Mouse (Mus musculus) splenic B cell, adult 2 months (primary cell): Measurements from ENCODE around the gene Efcab12.

Experiments used
- DNase-seq: peaks from one replicate; pipeline ENCODE4 v3.0.0-alpha.2; 2011; ENCODE audit warnings: low read depth, low spot score
- H3K27me3 ChIP-seq: 2 replicates; pipeline ENCODE4 v1.6.1; 2012; ENCODE audit warnings: mild to moderate bottlenecking, low read length, moderate library complexity, mixed read lengths; ENCODE audit not compliant: control insufficient read depth, poor library complexity, insufficient read depth, severe bottlenecking
- H3K36me3 ChIP-seq: 2 replicates; pipeline ENCODE4 v1.6.1; 2012; ENCODE audit warnings: mild to moderate bottlenecking, low read length, moderate library complexity, mixed read lengths; ENCODE audit not compliant: control insufficient read depth, poor library complexity, insufficient read depth, severe bottlenecking

The Efcab12 gene

GRCm38 (mm10) chr6:115782781-115783180 lies 55.4 kb downstream of the Efcab12 start:
- Histone ChIP-seq H3K27me3 (no peaks in the 10 kb centered on the region), H3K36me3 (no peaks in the 10 kb centered on the region; the same call in 1 of the 2 replicates)

GRCm38 (mm10) chr6:115776363-115776762 lies 61.8 kb downstream of the Efcab12 start:
- DNase-seq, result no peak
- no peaks in the 10 kb centered on the region for H3K36me3 ChIP-seq
- H3K27me3 ChIP-seq, result no peaks in the 10 kb centered on the region

More at GRCm38 (mm10) chr6:115782781-115783180, 55.4 kb downstream of the Efcab12 start:
- DNase-seq, result no peak

GRCm38 (mm10) chr6:115775838-115776237 lies 62.4 kb downstream of the Efcab12 start:
- no peak for DNase-seq
- Histone ChIP-seq H3K27me3 (no peaks in the 10 kb centered on the region), H3K36me3 (no peaks in the 10 kb centered on the region)

GRCm38 (mm10) chr6:115774501-115774921 lies 63.7 kb downstream of the Efcab12 start, which contains the start of gene Cand2:
Gene Cand2, plus strand, starts transcription at chr6:115774538.
- Histone ChIP-seq H3K27me3 (no peaks in the 10 kb centered on the region), H3K36me3 (no peaks in the 10 kb centered on the region)
- peak; percentile 65 for DNase-seq

- Histone ChIP-seq H3K36me3 (no peaks in the 10 kb centered on the region), H3K27me3 (no peaks in the 10 kb centered on the region)
- peak; percentile 35 for DNase-seq
Measured at GRCm38 (mm10) chr6:115773966-115774413, 64.2 kb downstream of the Efcab12 start.

- no peaks in the 10 kb centered on the region for H3K36me3 ChIP-seq
- peak; percentile 59 for DNase-seq
- no peaks in the 10 kb centered on the region for H3K27me3 ChIP-seq
Measured at GRCm38 (mm10) chr6:115772604-115773003, 65.6 kb downstream of the Efcab12 start.

GRCm38 (mm10) chr6:115772201-115772600 lies 66.0 kb downstream of the Efcab12 start:
- peak; percentile 28 for DNase-seq
- H3K27me3 ChIP-seq, result no peaks in the 10 kb centered on the region

GRCm38 (mm10) chr6:115770852-115771251 lies 67.4 kb downstream of the Efcab12 start:
- no peak for DNase-seq
- Histone ChIP-seq H3K36me3 (no peaks in the 10 kb centered on the region), H3K27me3 (no peaks in the 10 kb centered on the region)

More at GRCm38 (mm10) chr6:115772201-115772600, 66.0 kb downstream of the Efcab12 start:
- H3K36me3 ChIP-seq, result no peaks in the 10 kb centered on the region

GRCm38 (mm10) chr6:115770059-115770670 lies 68.0 kb downstream of the Efcab12 start:
- Histone ChIP-seq H3K27me3 (no peaks in the 10 kb centered on the region), H3K36me3 (no peaks in the 10 kb centered on the region)
- no peak for DNase-seq

GRCm38 (mm10) chr6:115768207-115768606 lies 70.0 kb downstream of the Efcab12 start:
- no peak for DNase-seq
- Histone ChIP-seq H3K36me3 (no peaks in the 10 kb centered on the region), H3K27me3 (no peaks in the 10 kb centered on the region)

GRCm38 (mm10) chr6:115767357-115767756 lies 70.9 kb downstream of the Efcab12 start:
- DNase-seq, result no peak
- H3K27me3 ChIP-seq, result no peaks in the 10 kb centered on the region
- H3K36me3 ChIP-seq, result no peaks in the 10 kb centered on the region

GRCm38 (mm10) chr6:115764179-115764578 lies 74.0 kb downstream of the Efcab12 start:
- no peaks in the 10 kb centered on the region for H3K27me3 ChIP-seq
- no peak for DNase-seq
- no peaks in the 10 kb centered on the region for H3K36me3 ChIP-seq

- DNase-seq, result peak; percentile 18
- H3K36me3 ChIP-seq, result no peaks in the 10 kb centered on the region
Measured at GRCm38 (mm10) chr6:115761995-115762756, 76.0 kb downstream of the Efcab12 start, which contains the start of gene Tmem40. Gene Tmem40, minus strand, starts transcription at chr6:115762410.

GRCm38 (mm10) chr6:115760982-115761381 lies 77.2 kb downstream of the Efcab12 start:
- Histone ChIP-seq H3K36me3 (no peaks in the 10 kb centered on the region), H3K27me3 (no peaks in the 10 kb centered on the region)
- no peak for DNase-seq

More at GRCm38 (mm10) chr6:115761995-115762756, 76.0 kb downstream of the Efcab12 start, which contains the start of gene Tmem40:
- no peaks in the 10 kb centered on the region for H3K27me3 ChIP-seq
